In the genomic region with DNA sequence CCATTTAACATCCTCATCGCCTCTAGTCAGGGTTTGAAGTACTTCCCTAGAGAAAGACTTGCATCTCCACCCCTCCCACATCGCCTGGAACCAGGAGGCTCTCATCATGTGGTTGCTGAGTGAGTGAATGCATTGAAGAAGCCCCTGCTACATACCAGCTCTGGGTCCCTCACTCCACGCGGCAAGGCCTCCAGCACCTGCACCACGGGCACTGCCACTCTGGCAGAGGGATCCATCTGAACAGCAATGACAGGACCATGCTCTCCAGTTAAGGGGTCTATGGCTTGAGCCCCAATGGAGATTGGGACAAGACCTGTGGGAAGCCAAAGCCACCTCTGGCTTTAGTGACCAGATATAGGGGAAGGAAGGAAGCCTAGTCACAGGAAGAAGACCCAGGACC, we compare ENCODE assay signal across 33 mouse cellular contexts. TPM values are rescaled to one million over a fixed set of nuclear protein-coding genes. Genes with fewer than 3 reads are reported as not detected.
"Had no signal": no experiment of that assay in that cellular context is flagged by ENCODE, and none has a peak within 500 bp of the region (broad histone marks: within the 10 kb centered on the region; RNA-seq: fewer than 3 reads in every experiment).

No protein-coding gene starts in this region.

- H3K4me2 ChIP-seq: embryonic facial prominence, embryonic 12.5 days; embryonic facial prominence, embryonic 13.5 days; embryonic facial prominence, embryonic 15.5 days; forebrain, embryonic 13.5 days; forebrain, embryonic 15.5 days had no signal

- H3K9ac ChIP-seq: embryonic facial prominence, embryonic 12.5 days; embryonic facial prominence, embryonic 13.5 days; embryonic facial prominence, embryonic 15.5 days; forebrain, embryonic 13.5 days; forebrain, embryonic 15.5 days; forebrain, postnatal 0 days had no signal

- DNase-seq: cerebellum, adult 18-20 months; cerebellum, adult 2 months; cerebellum, adult 8-10 months; cerebellum, adult 9-10 months; cerebellum, adult 9-11 months; cerebellum, postnatal 10 days; cerebellum, postnatal 14 days; cerebellum, postnatal 36 days; forebrain, postnatal 0 days; gastrocnemius, adult 2 months; gastrocnemius, postnatal 10 days; gastrocnemius, postnatal 14 days; gastrocnemius, postnatal 25 days; gastrocnemius, postnatal 36 days; heart, adult 18-20 months; heart, adult 2 months had no signal

- H3K36me3 ChIP-seq: embryonic facial prominence, embryonic 12.5 days; embryonic facial prominence, embryonic 13.5 days; embryonic facial prominence, embryonic 15.5 days; forebrain, embryonic 10.5 days; forebrain, embryonic 15.5 days had no signal

- ATAC-seq: forebrain, embryonic 13.5 days; forebrain, embryonic 14.5 days; forebrain, embryonic 15.5 days; forebrain, embryonic 16.5 days; forebrain, postnatal 0 days had no signal

- H3K27ac ChIP-seq: embryonic facial prominence, embryonic 12.5 days; embryonic facial prominence, embryonic 13.5 days; embryonic facial prominence, embryonic 15.5 days; forebrain, embryonic 10.5 days; forebrain, embryonic 13.5 days; forebrain, embryonic 15.5 days; gastrocnemius, adult 2 months; heart, adult 2 months had no signal

- H3K9me3 ChIP-seq: embryonic facial prominence, embryonic 12.5 days; embryonic facial prominence, embryonic 13.5 days; embryonic facial prominence, embryonic 15.5 days; forebrain, embryonic 10.5 days; forebrain, embryonic 13.5 days; forebrain, embryonic 15.5 days had no signal

- H3K4me3 ChIP-seq: embryonic facial prominence, embryonic 12.5 days; embryonic facial prominence, embryonic 13.5 days; embryonic facial prominence, embryonic 15.5 days; erythroblast, embryonic 14.5 days; forebrain, embryonic 10.5 days; forebrain, embryonic 13.5 days; forebrain, embryonic 15.5 days; gastrocnemius, adult 2 months; heart, adult 2 months had no signal

- H3K27me3 ChIP-seq: embryonic facial prominence, embryonic 15.5 days; forebrain, embryonic 13.5 days; forebrain, embryonic 15.5 days had no signal

RNA-seq across cellular contexts. Expression of gene Gm32742, which starts 18.0 kb away (rescaled TPM):
- total RNA-seq: forebrain, postnatal 0 days; gastrocnemius, adult 18-20 months; gastrocnemius, adult 2 months; gastrocnemius, adult 8-10 months; gastrocnemius, postnatal 10 days; gastrocnemius, postnatal 14 days; gastrocnemius, postnatal 25 days; gastrocnemius, postnatal 36 days; gastrocnemius, postnatal 4 days; heart, adult 2 months; heart, adult 8-10 months had no signal
- polyA plus RNA-seq: embryonic facial prominence, embryonic 11.5 days; erythroblast, embryonic 14.5 days; forebrain, embryonic 10.5 days; forebrain, embryonic 13.5 days; forebrain, embryonic 14.5 days; forebrain, embryonic 15.5 days; frontal cortex, adult 2 months had no signal

RNA-seq across cellular contexts. Expression of gene 4833427G06Rik, which starts 45.4 kb away (rescaled TPM):
- total RNA-seq: common myeloid progenitor, adult 5-6 weeks; gastrocnemius, adult 18-20 months; gastrocnemius, adult 2 months; gastrocnemius, adult 8-10 months; gastrocnemius, postnatal 10 days; gastrocnemius, postnatal 14 days; gastrocnemius, postnatal 25 days; gastrocnemius, postnatal 36 days; gastrocnemius, postnatal 4 days; granulocyte monocyte progenitor cell, adult 5-6 weeks; heart, adult 2 months; heart, adult 8-10 months had no signal
- polyA plus RNA-seq: embryonic facial prominence, embryonic 11.5 days; embryonic facial prominence, embryonic 13.5 days; erythroblast, embryonic 14.5 days; forebrain, embryonic 10.5 days; frontal cortex, adult 2 months had no signal
